Mouse (Mus musculus) embryonic facial prominence, embryonic 12.5 days (tissue): Measurements from ENCODE around the gene Zfp692. TPM values are rescaled to one million over a fixed set of nuclear protein-coding genes. Genes with fewer than 3 reads are reported as not detected.
"Not testable (repeated sequence)": the region's sequence is repeated elsewhere in the genome, so short reads cannot be mapped to it uniquely, and the experiment has no call there.

Experiments
- ATAC-seq: fragments of 200-750 bp; cut with Nextera tagmentation; 2 replicates; pipeline ENCODE4 v1.8.0; 2017; ENCODE audit not compliant: insufficient number of reproducible peaks, insufficient read depth, low FRiP score, low TSS enrichment
- H3K27ac ChIP-seq: fragments of 300-500 bp; sonication (generic); 2 replicates; pipeline ENCODE4 v1.5.1; 2016; ENCODE audit warnings: mild to moderate bottlenecking
- H3K27me3 ChIP-seq: fragments of 300-500 bp; sonication (generic); 2 replicates; pipeline ENCODE4 v1.6.1; 2016; ENCODE audit warnings: mild to moderate bottlenecking, moderate library complexity
- H3K36me3 ChIP-seq: fragments of 300-500 bp; sonication (generic); 2 replicates; pipeline ENCODE4 v1.6.1; 2016; ENCODE audit warnings: mild to moderate bottlenecking
- H3K4me1 ChIP-seq: fragments of 300-500 bp; sonication (generic); 2 replicates; pipeline ENCODE4 v1.6.1; 2016
- H3K4me2 ChIP-seq: fragments of 300-500 bp; sonication (generic); replicated peaks from 2 replicates; pipeline ENCODE4 v1.6.1; 2016; ENCODE audit warnings: mild to moderate bottlenecking, moderate library complexity
- H3K4me3 ChIP-seq: fragments of 300-500 bp; sonication (generic); 2 replicates; pipeline ENCODE4 v1.5.1; 2016; ENCODE audit warnings: mild to moderate bottlenecking
- H3K9ac ChIP-seq: fragments of 300-500 bp; sonication (generic); 2 replicates; pipeline ENCODE4 v1.6.1; 2016; ENCODE audit warnings: mild to moderate bottlenecking, moderate library complexity
- H3K9me3 ChIP-seq: fragments of 300-500 bp; sonication (generic); 2 replicates; pipeline ENCODE4 v1.6.1; 2016; ENCODE audit warnings: mild to moderate bottlenecking, moderate library complexity
- WGBS: fragments of 180-500 bp; shearing (Covaris S2); methylation state at CpG from one replicate; pipeline ENCODE4 v1.1.7; 2016; 5-methylcytosine and 5-hydroxymethylcytosine counted together
- polyA plus RNA-seq: library from polyadenylated mRNA; unstranded; fragments of >200 nt; fragmentation: Nextera tagmentation; extraction: Ambion mirVana; gene quantifications from 2 replicates; pipeline ENCODE4 v1.2.1, GENCODE M21; 2016

Gene Zfp692
- polyA plus RNA-seq, 1 experiment from 2014 or later, result 27.4 TPM

DNA sequence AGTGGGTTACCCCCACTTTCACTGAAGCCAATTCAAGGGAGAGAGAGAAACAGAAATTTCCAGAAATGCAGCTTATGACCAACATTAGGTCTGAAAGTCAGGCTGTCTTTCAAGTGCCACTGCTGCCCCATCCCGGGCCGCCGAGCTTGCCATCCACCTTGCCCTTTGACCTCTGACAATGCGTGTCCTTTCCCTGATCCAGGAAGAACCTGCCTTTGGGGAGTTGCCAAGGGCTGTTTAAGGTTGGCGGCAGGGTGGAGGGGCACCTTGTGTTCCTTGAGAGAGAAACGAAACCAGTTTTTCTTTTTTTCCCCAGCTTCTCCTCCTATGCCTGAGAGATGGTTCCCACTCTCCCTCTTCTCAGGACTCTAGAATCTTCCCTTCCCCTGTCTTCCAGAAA is 55.7 kb downstream of the Zfp692 start:
- H3K4me1 ChIP-seq, H3K36me3 ChIP-seq, H3K4me2 ChIP-seq, H3K27ac ChIP-seq, ATAC-seq, H3K27me3 ChIP-seq, H3K4me3 ChIP-seq, H3K9ac ChIP-seq, H3K9me3 ChIP-seq: not testable (repeated sequence)
- no CpG with 5 or more reads among the region's 6 CpGs for WGBS

Other genes with a start within 250 kb of the Zfp692 start
- gene Gm12248, start 213.9 kb upstream of the Zfp692 start, polyA plus RNA-seq, result not detected in 2 replicates
- 103 TPM in 2 replicates for gene Cnot8, start 202.9 kb upstream of the Zfp692 start, polyA plus RNA-seq
- 25.6 and 29.8 TPM in 2 replicates for gene Gemin5, start 138.5 kb upstream of the Zfp692 start, polyA plus RNA-seq
- 125 and 126 TPM in 2 replicates for gene Mrpl22, start 135.4 kb upstream of the Zfp692 start, polyA plus RNA-seq
- 2.7 and 2.9 TPM in 2 replicates for gene Igtp, start 107.5 kb upstream of the Zfp692 start, polyA plus RNA-seq
- gene Irgm2, start 107.5 kb upstream of the Zfp692 start, polyA plus RNA-seq, result 0.56 and 1.2 TPM in 2 replicates
- gene 4930438A08Rik, start 32.3 kb upstream of the Zfp692 start, polyA plus RNA-seq, result 0.08 TPM in 1 of 2 replicates, not detected in the other
- 38.7 and 40.8 TPM in 2 replicates for gene Zfp672, start 23.3 kb downstream of the Zfp692 start, polyA plus RNA-seq
- 38.2 and 40.6 TPM in 2 replicates for gene Sh3bp5l, start 23.7 kb downstream of the Zfp692 start, polyA plus RNA-seq
- not detected in 2 replicates for gene Lypd8, start 72.0 kb downstream of the Zfp692 start, polyA plus RNA-seq
- gene 1810065E05Rik, start 114.0 kb downstream of the Zfp692 start, polyA plus RNA-seq, result not detected in 2 replicates
- not detected in 2 replicates for gene Gm12253, start 125.5 kb downstream of the Zfp692 start, polyA plus RNA-seq
- gene Lypd9, start 145.9 kb downstream of the Zfp692 start, polyA plus RNA-seq, result not detected in 2 replicates
- gene Olfr30, start 155.2 kb downstream of the Zfp692 start, polyA plus RNA-seq, result not detected in 2 replicates
- gene Olfr332, start 185.5 kb downstream of the Zfp692 start, polyA plus RNA-seq, result not detected in 2 replicates
- not detected in 2 replicates for gene Olfr331, start 195.5 kb downstream of the Zfp692 start, polyA plus RNA-seq
- not detected in 2 replicates for gene Olfr330, start 227.8 kb downstream of the Zfp692 start, polyA plus RNA-seq
- not detected in 2 replicates for gene Olfr329-ps, start 239.4 kb downstream of the Zfp692 start, polyA plus RNA-seq
- gene Olfr328, start 248.6 kb downstream of the Zfp692 start, polyA plus RNA-seq, result 0.08 TPM in 1 of 2 replicates, not detected in the other